Mouse (Mus musculus): ENCODE data around the gene Nt5c.

DNA sequence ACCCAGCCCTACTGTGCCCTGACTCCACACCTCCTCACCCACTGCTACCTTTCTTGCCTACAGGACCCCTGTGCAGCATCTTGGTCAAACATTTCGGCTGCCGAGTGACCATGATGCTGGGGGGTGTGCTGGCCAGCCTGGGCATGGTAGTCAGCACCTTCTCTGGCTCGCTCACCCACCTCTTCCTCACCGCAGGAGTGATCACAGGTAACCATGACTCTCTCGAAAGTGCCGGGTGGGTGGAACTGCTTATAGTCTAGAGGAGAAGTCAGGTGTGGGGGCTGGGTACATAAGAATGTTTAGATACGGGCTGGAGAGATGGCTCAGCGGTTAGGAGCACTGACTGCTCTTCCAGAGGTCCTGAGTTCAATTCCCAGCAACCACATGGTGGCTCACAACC lies 26.8 kb downstream of the Nt5c start:
- TF ChIP-seq CTCF (IDR thresholded peaks at IDR 0.05; ENCODE audit: low read depth) (no peak), EP300 (IDR thresholded peaks at IDR 0.05; ENCODE audit: low read depth) (no peak)

Measured in liver, postnatal 0 days (tissue).